Mouse (Mus musculus) megakaryocyte, adult 5-6 weeks (primary cell): ENCODE results near the gene Prss43. TPM values are rescaled to one million over a fixed set of nuclear protein-coding genes. Genes with fewer than 3 reads are reported as not detected.
"Not testable (repeated sequence)": the region's sequence is repeated elsewhere in the genome, so short reads cannot be mapped to it uniquely, and the experiment has no call there.

Experiments
- ATAC-seq: 2 replicates; pipeline ENCODE4 v1.8.0; 2016; ENCODE audit warnings: mild to moderate bottlenecking, inconsistent platforms; ENCODE audit not compliant: poor library complexity, severe bottlenecking
- total RNA-seq, 2 experiments: library from RNA; stranded (forward) in 1 of 2; stranded (reverse) in 1 of 2; fragments of 153-499, 151-499 nt in 1 of 2; fragments of 221-1000, 200-1000 nt in 1 of 2; gene quantifications; 2 replicates each; pipeline versions ENCODE4 v1.2.3 to v1.2.4; 2015 to 2017

The Prss43 gene
- not detected in 2 replicates for total RNA-seq (2015)
- not detected in 2 replicates for total RNA-seq (2017)

GRCm38 (mm10) chr9:110826390-110826789 lies at the start of gene Prss43:
TSS of gene Prss43 (plus strand) at chr9:110826690.
- no peak for ATAC-seq

GRCm38 (mm10) chr9:110778100-110778499 lies 48.4 kb upstream of the Prss43 start:
- no peak for ATAC-seq

- no peak for ATAC-seq
These were observed 47.9 kb upstream of the Prss43 start for GRCm38 (mm10) chr9:110778559-110778958.

GRCm38 (mm10) chr9:110779242-110779913 lies 47.1 kb upstream of the Prss43 start:
- no peak for ATAC-seq

GRCm38 (mm10) chr9:110781256-110781721 lies 45.2 kb upstream of the Prss43 start:
- ATAC-seq, result peak; percentile 97

- no peak; the same call in 1 of the 2 replicates for ATAC-seq
These were observed 44.8 kb upstream of the Prss43 start for GRCm38 (mm10) chr9:110781731-110782130.

- no peak for ATAC-seq
These were observed 42.9 kb upstream of the Prss43 start for GRCm38 (mm10) chr9:110783611-110784010.

GRCm38 (mm10) chr9:110788169-110788568 lies 38.3 kb upstream of the Prss43 start:
- no peak for ATAC-seq

- no peak for ATAC-seq
These were observed 36.0 kb upstream of the Prss43 start for GRCm38 (mm10) chr9:110790462-110790861.

GRCm38 (mm10) chr9:110797013-110797412 lies 29.5 kb upstream of the Prss43 start:
- no peak for ATAC-seq

- no peak for ATAC-seq
These were observed 28.6 kb upstream of the Prss43 start, which contains the start of gene Prss42 for GRCm38 (mm10) chr9:110797866-110798265. TSS of gene Prss42 (plus strand) at chr9:110798166.

GRCm38 (mm10) chr9:110800834-110801479 lies 25.5 kb upstream of the Prss43 start:
- ATAC-seq, result no peak

- peak; percentile 47 for ATAC-seq
These were observed 23.2 kb upstream of the Prss43 start for GRCm38 (mm10) chr9:110803294-110803693.

GRCm38 (mm10) chr9:110810051-110810450 lies 16.4 kb upstream of the Prss43 start:
- ATAC-seq, result no peak

GRCm38 (mm10) chr9:110813789-110814188 lies 12.7 kb upstream of the Prss43 start, which contains the start of gene Prss44:
TSS of gene Prss44 (plus strand) at chr9:110813994.
- ATAC-seq, result no peak

GRCm38 (mm10) chr9:110820546-110820945 lies 5.9 kb upstream of the Prss43 start:
- not testable (repeated sequence) for ATAC-seq

GRCm38 (mm10) chr9:110821436-110821835 lies 5.1 kb upstream of the Prss43 start:
- ATAC-seq, result no peak

GRCm38 (mm10) chr9:110825426-110825825 lies 1.1 kb upstream of the Prss43 start:
- ATAC-seq, result 0 out of 2 replicates have a peak, but pooled peaks have one; percentile 18

- ATAC-seq, result peak; percentile 93
These were observed 658 bp upstream of the Prss43 start for GRCm38 (mm10) chr9:110825832-110826231.

- ATAC-seq, result no peak
These were observed 6.5 kb downstream of the Prss43 start for GRCm38 (mm10) chr9:110833021-110833420.

- no peak for ATAC-seq
These were observed 7.9 kb downstream of the Prss43 start, which contains the start of gene Prss45 for GRCm38 (mm10) chr9:110834411-110834810. TSS of gene Prss45 (plus strand) at chr9:110834588.

- ATAC-seq, result no peak
These were observed 8.5 kb downstream of the Prss43 start for GRCm38 (mm10) chr9:110834961-110835360.
